Mouse (Mus musculus) neural tube, embryonic 10.5 days (tissue): Measurements from ENCODE around the gene Avl9.

Experiments used
- DNase-seq: peaks from one replicate; pipeline ENCODE4 v3.0.0-alpha.2; 2017; ENCODE audit warnings: low spot score; ENCODE audit errors: extremely low spot score

Avl9 gene

GRCm38 (mm10) chr6:56794834-56795233, 80.1 kb downstream of the Avl9 start:
- no peak for DNase-seq

- DNase-seq, result no peak
Measured at GRCm38 (mm10) chr6:56796232-56796631, 81.5 kb downstream of the Avl9 start.

DNA sequence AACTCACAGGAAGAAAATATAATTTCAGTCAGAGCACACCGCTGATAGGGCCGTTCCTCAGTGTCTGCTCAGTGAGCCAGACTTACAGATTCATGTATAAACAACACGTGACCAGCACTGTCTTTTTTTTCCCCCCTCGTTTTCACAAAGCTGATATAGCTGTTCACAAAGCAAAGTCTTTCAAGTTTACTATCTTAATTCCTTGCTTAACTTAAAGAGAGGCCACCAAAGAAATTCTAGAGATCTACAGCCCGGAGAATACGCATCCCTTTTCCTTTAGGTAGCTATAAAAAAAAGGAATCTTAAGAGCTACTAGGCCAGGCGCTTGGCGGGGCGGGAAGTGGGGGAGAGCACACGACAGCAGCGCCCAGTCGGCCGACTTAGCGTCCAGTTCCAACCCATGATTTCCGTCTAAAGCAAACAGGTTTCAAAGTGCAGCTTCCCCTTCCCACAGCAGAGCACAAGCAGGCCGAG, 82.0 kb downstream of the Avl9 start:
- no peak for DNase-seq

DNA sequence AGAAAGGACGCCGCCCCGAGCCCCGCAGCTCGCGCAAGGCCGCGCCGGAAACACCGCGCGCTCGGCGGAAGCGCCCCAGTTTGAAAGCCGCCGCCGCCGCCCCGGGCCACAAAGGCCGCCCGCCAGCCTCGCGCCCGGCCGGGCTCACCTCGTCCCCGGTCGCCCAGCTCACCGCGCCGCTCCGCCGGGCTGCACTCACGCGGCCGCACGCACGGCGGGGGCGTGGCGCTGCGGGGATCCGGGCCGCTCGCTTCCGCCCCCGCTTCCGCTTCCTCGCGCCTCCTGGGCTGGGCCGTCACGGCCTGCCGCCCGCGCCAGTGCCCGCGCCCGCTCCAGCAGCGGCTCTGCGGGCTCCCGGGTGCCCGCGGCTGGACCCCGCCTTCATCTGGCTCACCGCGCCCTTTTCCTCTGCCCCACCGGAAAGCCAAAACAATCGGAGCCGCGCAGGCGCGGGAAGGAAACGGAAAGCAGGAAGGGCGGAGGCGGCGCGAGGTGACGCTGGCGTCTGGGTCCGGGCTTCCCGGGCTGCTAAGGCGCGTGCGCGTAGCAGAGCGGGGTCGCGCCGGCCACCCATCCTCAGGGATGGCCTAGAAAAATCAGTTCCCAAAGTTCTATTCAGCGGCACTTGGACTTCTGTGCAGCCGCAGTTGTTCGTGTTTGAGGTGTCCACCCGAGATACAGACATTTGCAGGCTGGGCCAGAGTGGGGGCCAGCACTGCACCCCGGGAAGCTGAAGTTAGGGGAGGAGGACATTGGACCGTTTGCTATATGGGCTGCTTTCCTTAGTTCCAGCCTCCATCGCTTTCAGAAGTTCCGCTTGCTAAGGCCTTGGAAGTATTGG, 82.8 kb downstream of the Avl9 start, which contains the start of gene Kbtbd2:
Gene Kbtbd2 (minus strand): TSS at position 503 of the 841 bp plus-strand sequence.
- peak; percentile 92 for DNase-seq

DNA sequence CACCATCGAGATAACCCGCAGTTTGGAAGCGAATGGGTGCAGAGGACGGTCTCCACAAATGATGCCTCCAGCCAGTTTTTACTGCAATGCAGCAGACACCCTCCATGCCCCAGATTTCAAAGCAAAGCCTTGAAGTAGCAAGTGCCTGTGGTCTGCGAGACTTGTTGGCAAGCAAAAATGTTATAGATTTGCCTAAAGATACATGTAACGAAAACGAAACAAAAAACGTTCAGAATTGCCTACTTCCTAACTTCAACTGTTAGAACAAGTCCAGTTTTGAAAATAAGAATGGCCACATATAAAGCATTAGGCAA, 83.4 kb downstream of the Avl9 start:
- no peak for DNase-seq

DNA sequence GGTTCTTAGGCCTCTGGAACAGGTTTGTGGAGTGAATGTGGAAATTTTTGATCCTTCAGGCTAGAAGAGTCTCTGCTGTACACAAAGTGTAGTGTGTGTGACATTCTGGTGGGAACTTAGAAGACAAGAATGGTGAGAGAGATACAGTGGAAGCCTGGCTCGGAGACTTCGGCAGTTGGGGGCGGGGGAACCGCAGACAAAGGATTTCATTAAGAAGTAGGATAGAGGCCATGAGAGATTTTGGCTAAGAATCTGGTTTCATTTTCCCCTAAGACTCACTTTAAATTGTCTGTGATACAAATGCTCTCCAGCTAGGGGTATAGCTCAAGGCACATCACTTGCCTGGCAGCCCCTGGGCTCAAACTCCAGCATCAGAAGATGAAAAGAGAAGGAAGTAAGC, 90.3 kb downstream of the Avl9 start:
- no peak for DNase-seq

- DNase-seq, result no peak
Measured at GRCm38 (mm10) chr6:56806195-56806594, 91.5 kb downstream of the Avl9 start.

GRCm38 (mm10) chr6:56808656-56809055, 94.0 kb downstream of the Avl9 start:
- DNase-seq, result no peak
